Mouse (Mus musculus): ENCODE measurements around the gene Bcr. TPM values are rescaled to one million over a fixed set of nuclear protein-coding genes. Genes with fewer than 3 reads are reported as not detected.
A peak's percentile ranks its signal among the peaks of the same experiment; 100 is the strongest.

Bcr gene
- total and polyA plus RNA-seq, 3 experiments, result 7.3 to 10.0 (median 9.9) TPM

DNA sequence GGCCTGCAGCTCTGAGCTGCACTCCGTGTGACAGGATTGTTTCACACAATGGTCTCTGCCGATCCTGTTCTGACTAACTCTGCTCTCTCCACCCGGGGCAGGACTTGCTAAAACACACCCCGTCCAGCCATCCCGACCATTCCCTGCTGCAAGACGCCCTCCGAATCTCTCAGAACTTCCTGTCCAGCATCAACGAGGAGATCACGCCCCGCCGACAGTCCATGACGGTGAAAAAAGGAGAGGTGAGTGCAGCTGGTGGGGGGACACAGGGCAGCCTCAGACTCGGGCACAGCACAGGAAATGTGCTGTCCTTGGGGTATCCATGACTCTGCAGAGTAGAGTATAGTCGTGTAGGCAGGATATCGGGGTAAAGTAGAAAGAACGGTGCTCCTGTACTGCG lies 84.8 kb downstream of the Bcr start:
- TF ChIP-seq POLR2A (IDR thresholded peaks at IDR 0.05; ENCODE audit: insufficient read depth, low read depth, low read length) (no peak), EP300 (IDR thresholded peaks at IDR 0.05; ENCODE audit: insufficient read depth, low read depth, low read length) (no peak), CTCF (IDR thresholded peaks at IDR 0.05) (no peak)
- DNase-seq, result no peak
- no peak overlapping the region for H3K4me3 ChIP-seq
- no peaks in the 10 kb centered on the region for H3K36me3 ChIP-seq (ENCODE audit: control insufficient read depth, insufficient read depth, low read length)
- 69% methylated on average over 17 of the region's 17 CpGs for WGBS
- no peaks in the 10 kb centered on the region for H3K27me3 ChIP-seq (ENCODE audit: control insufficient read depth, insufficient read depth, low read length)
- H3K9ac ChIP-seq (ENCODE audit: low read depth, low read length), result no peak overlapping the region
- H3K79me2 ChIP-seq (replicated peaks; ENCODE audit: control insufficient read depth, insufficient read depth, low read length), result no peaks in the 10 kb centered on the region
- H3K4me1 ChIP-seq (ENCODE audit: control insufficient read depth, insufficient read depth, low read length), result no peaks in the 10 kb centered on the region
- intact Hi-C loops (cut with DNase I), result no loop called here
- H3K27ac ChIP-seq, result no peak overlapping the region

DNA sequence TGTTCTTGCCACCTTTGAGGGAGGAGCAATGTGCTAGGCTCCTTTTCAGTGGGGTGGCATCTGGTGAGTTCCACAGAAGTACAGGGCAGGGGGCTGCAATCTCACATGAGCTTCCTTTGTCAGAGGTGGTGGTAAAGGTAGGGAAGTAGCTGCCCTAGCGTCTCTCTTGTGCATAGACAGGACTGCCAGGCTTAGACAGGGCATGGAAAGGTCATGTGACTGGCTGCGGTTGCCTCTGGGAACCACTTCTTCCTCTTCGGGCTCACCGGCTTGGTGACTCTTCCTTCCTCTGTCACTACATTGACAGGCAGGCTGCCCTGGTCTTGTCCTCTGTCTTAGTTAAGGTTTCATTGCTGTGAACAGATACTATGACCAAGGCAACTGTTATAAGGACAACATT lies 85.6 kb downstream of the Bcr start:
- H3K27me3 ChIP-seq (ENCODE audit: control insufficient read depth, insufficient read depth, low read length), result no peaks in the 10 kb centered on the region
- DNase-seq, result peak in 1 of 2 experiments; percentile 64
- peaks cover 2% of the 10 kb centered on the region; the same call in 1 of the 2 replicates for H3K4me1 ChIP-seq (ENCODE audit: control insufficient read depth, insufficient read depth, low read length)
- H3K4me3 ChIP-seq, result no peak overlapping the region
- intact Hi-C loops (cut with DNase I), result no loop called here
- no peaks in the 10 kb centered on the region for H3K36me3 ChIP-seq (ENCODE audit: control insufficient read depth, insufficient read depth, low read length)
- no peak overlapping the region for H3K9ac ChIP-seq (ENCODE audit: low read depth, low read length)
- H3K79me2 ChIP-seq (replicated peaks; ENCODE audit: control insufficient read depth, insufficient read depth, low read length), result no peaks in the 10 kb centered on the region
- WGBS, result 77% methylated on average over 4 of the region's 4 CpGs
- no peak overlapping the region for H3K27ac ChIP-seq
- TF ChIP-seq CTCF (IDR thresholded peaks at IDR 0.05) (no peak), EP300 (IDR thresholded peaks at IDR 0.05; ENCODE audit: insufficient read depth, low read depth, low read length) (no peak), POLR2A (IDR thresholded peaks at IDR 0.05; ENCODE audit: insufficient read depth, low read depth, low read length) (no peak)

DNA sequence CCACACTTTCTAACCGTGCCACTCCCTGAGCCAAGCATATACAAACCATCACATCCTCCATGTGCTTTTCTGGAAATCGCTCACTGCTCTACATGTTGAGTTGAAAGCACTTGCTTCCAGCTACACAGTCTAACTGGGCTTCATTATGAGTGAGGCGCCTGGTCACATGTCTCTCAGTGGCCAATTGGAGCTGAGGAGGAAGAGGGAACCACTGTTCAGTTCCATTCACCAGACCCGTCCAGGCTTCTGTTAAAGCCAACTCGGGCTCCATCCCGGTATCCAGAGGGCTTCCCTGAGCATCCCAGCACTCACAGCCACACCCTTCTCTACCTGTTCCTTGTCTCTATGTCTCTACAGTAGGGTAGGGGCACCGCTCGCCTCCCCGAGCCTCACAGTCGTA lies 86.2 kb downstream of the Bcr start:
- Histone ChIP-seq H3K27me3 (ENCODE audit: control insufficient read depth, insufficient read depth, low read length) (no peaks in the 10 kb centered on the region), H3K36me3 (ENCODE audit: control insufficient read depth, insufficient read depth, low read length) (no peaks in the 10 kb centered on the region), H3K4me3 (no peak overlapping the region), H3K4me1 (ENCODE audit: control insufficient read depth, insufficient read depth, low read length) (peaks cover 3% of the 10 kb centered on the region; the same call in 1 of the 2 replicates), H3K79me2 (replicated peaks; ENCODE audit: control insufficient read depth, insufficient read depth, low read length) (no peaks in the 10 kb centered on the region), H3K27ac (no peak overlapping the region), H3K9ac (ENCODE audit: low read depth, low read length) (no peak overlapping the region)
- TF ChIP-seq POLR2A (IDR thresholded peaks at IDR 0.05; ENCODE audit: insufficient read depth, low read depth, low read length) (no peak), EP300 (IDR thresholded peaks at IDR 0.05; ENCODE audit: insufficient read depth, low read depth, low read length) (no peak), CTCF (IDR thresholded peaks at IDR 0.05) (no peak)
- WGBS, result 88% methylated on average over 10 of the region's 10 CpGs
- DNase-seq, result no peak
- intact Hi-C loops (cut with DNase I), result no loop called here

DNA sequence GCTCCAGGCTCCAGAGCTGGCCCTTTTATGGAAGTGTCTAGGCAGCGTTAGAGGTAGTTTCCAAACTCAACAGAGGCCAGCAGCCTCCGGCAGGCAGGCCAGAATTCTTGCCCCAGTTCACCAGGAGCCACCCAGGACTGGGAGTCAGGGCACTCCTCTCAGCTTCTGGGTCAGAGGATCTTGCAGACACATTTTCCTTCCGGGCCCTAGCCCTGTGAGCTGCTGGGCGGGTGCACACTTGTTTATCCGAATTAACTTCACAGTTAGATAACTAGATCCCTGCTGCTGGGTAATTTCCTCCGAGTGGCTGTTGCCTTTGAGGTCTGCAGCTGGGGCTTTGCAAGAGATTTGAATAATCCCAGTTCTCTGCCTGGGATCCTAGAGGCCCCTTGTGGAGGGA lies 87.9 kb downstream of the Bcr start:
- DNase-seq, result peak in 1 of 2 experiments; percentile 32
- intact Hi-C loops (cut with DNase I), result no loop called here
- no peak for TF ChIP-seq POLR2A (IDR thresholded peaks at IDR 0.05; ENCODE audit: insufficient read depth, low read depth, low read length)
- 55% methylated on average over 6 of the region's 6 CpGs for WGBS
- H3K79me2 ChIP-seq (replicated peaks; ENCODE audit: control insufficient read depth, insufficient read depth, low read length), result no peaks in the 10 kb centered on the region
- peaks cover 3% of the 10 kb centered on the region; the same call in 1 of the 2 replicates for H3K4me1 ChIP-seq (ENCODE audit: control insufficient read depth, insufficient read depth, low read length)
- H3K27ac ChIP-seq, result peak overlapping the region; percentile 20
- no peaks in the 10 kb centered on the region for H3K27me3 ChIP-seq (ENCODE audit: control insufficient read depth, insufficient read depth, low read length)
- H3K9ac ChIP-seq (ENCODE audit: low read depth, low read length), result no peak overlapping the region
- no peaks in the 10 kb centered on the region for H3K36me3 ChIP-seq (ENCODE audit: control insufficient read depth, insufficient read depth, low read length)
- no peak overlapping the region for H3K4me3 ChIP-seq

DNA sequence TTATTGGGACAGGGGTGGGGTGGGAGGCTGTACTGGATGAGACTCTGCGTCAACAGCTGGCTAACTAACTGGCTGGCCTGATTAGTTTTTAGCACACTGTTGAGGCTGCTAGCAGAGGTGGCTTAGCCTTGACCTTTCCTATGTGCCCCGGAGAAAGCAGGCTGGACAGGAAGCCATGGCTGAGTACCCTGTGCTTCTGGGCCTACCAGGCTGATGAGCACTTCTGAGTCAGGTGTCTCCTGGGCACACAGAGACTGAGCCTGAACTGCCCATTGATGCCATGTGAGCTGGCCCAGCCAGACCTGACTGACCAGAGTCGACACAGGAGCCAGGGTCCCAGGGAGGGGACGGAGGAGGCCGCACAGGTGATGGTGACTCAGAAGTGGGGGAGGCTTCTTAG lies 90.0 kb downstream of the Bcr start:
- TF ChIP-seq EP300 (IDR thresholded peaks at IDR 0.05; ENCODE audit: insufficient read depth, low read depth, low read length) (no peak), POLR2A (IDR thresholded peaks at IDR 0.05; ENCODE audit: insufficient read depth, low read depth, low read length) (no peak), CTCF (IDR thresholded peaks at IDR 0.05) (no peak)
- Histone ChIP-seq H3K36me3 (ENCODE audit: control insufficient read depth, insufficient read depth, low read length) (no peaks in the 10 kb centered on the region), H3K4me1 (ENCODE audit: control insufficient read depth, insufficient read depth, low read length) (peaks cover 3% of the 10 kb centered on the region; the same call in 1 of the 2 replicates), H3K27me3 (ENCODE audit: control insufficient read depth, insufficient read depth, low read length) (no peaks in the 10 kb centered on the region), H3K27ac (no peak overlapping the region), H3K4me3 (no peak overlapping the region), H3K9ac (ENCODE audit: low read depth, low read length) (no peak overlapping the region), H3K79me2 (replicated peaks; ENCODE audit: control insufficient read depth, insufficient read depth, low read length) (no peaks in the 10 kb centered on the region)
- intact Hi-C loops (cut with DNase I), result loop anchor here (2.0 to 5.0 kb wide), 3 partner anchors 43 to 228 kb away; no protein-coding TSS in a partner anchor
- 73% methylated on average over 5 of the region's 5 CpGs for WGBS
- no peak for DNase-seq

DNA sequence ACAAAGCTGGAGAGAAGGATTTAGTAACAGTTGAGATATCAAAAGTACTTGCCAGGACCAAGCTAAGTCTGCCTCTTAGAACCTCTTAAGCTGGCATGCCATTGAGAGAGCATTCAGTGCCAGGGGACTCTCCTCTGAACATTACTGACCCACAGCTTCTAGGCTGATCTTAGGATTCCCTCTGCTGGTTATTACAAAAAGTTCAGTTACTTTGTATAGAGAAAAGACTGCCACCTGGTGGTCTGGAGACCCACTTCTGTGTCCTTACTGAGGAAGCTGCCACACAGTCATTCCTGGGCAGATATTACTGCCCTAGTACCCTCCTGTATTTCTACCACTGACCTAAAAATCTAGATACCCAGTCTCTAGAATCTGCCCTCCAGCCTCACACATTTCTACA lies 90.9 kb downstream of the Bcr start:
- Histone ChIP-seq H3K27ac (no peak overlapping the region), H3K9ac (ENCODE audit: low read depth, low read length) (no peak overlapping the region), H3K79me2 (replicated peaks; ENCODE audit: control insufficient read depth, insufficient read depth, low read length) (no peaks in the 10 kb centered on the region), H3K36me3 (ENCODE audit: control insufficient read depth, insufficient read depth, low read length) (no peaks in the 10 kb centered on the region), H3K27me3 (ENCODE audit: control insufficient read depth, insufficient read depth, low read length) (no peaks in the 10 kb centered on the region), H3K4me3 (no peak overlapping the region), H3K4me1 (ENCODE audit: control insufficient read depth, insufficient read depth, low read length) (peaks cover 3% of the 10 kb centered on the region; the same call in 1 of the 2 replicates)
- no peak for TF ChIP-seq POLR2A (IDR thresholded peaks at IDR 0.05; ENCODE audit: insufficient read depth, low read depth, low read length)
- peak; percentile 95 for TF ChIP-seq CTCF (IDR thresholded peaks at IDR 0.05)
- peak; percentile 80 for TF ChIP-seq EP300 (IDR thresholded peaks at IDR 0.05; ENCODE audit: insufficient read depth, low read depth, low read length)
- intact Hi-C loops (cut with DNase I), result loop anchor here (1.0 to 5.0 kb wide), 4 partner anchors 44 to 229 kb away; no protein-coding TSS in a partner anchor
- DNase-seq, result peak; percentile 70 to 72
